Mouse (Mus musculus) hindbrain, embryonic 10.5 days (tissue): ENCODE data around the gene Tmem116. TPM values are rescaled to one million over a fixed set of nuclear protein-coding genes. Genes with fewer than 3 reads are reported as not detected.

Source experiments
- DNase-seq: peaks from one replicate; pipeline ENCODE4 v3.0.0-alpha.2; 2017; ENCODE audit warnings: low spot score
- H3K27ac ChIP-seq: fragments of 300-500 bp; sonication (generic); 2 replicates; pipeline ENCODE4 v1.5.1; 2016; ENCODE audit warnings: mild to moderate bottlenecking, moderate library complexity
- H3K27me3 ChIP-seq: fragments of 300-500 bp; sonication (generic); 2 replicates; pipeline ENCODE4 v1.6.1; 2016; ENCODE audit warnings: mild to moderate bottlenecking; ENCODE audit not compliant: poor library complexity, insufficient read depth, severe bottlenecking
- H3K36me3 ChIP-seq: fragments of 300-500 bp; sonication (generic); 2 replicates; pipeline ENCODE4 v1.6.1; 2016; ENCODE audit warnings: mild to moderate bottlenecking, moderate library complexity
- H3K4me1 ChIP-seq: fragments of 300-500 bp; sonication (generic); replicated peaks from 2 replicates; pipeline ENCODE4 v1.6.1; 2016; ENCODE audit warnings: mild to moderate bottlenecking
- H3K4me3 ChIP-seq: fragments of 300-500 bp; sonication (generic); 2 replicates; pipeline ENCODE4 v1.5.1; 2016; ENCODE audit warnings: mild to moderate bottlenecking, moderate library complexity
- H3K9me3 ChIP-seq: fragments of 300-500 bp; sonication (generic); 2 replicates; pipeline ENCODE4 v1.6.1; 2016; ENCODE audit warnings: mild to moderate bottlenecking, moderate library complexity
- WGBS: fragments of 180-500 bp; shearing (Covaris S2); methylation state at CpG from one replicate; pipeline ENCODE4 v1.1.7; 2016; 5-methylcytosine and 5-hydroxymethylcytosine counted together
- polyA plus RNA-seq: library from polyadenylated mRNA; unstranded; fragments of >200 nt; fragmentation: Nextera tagmentation; extraction: Ambion mirVana; gene quantifications from 2 replicates; pipeline ENCODE4 v1.2.1, GENCODE M21; 2016

Tmem116 gene
- polyA plus RNA-seq = 0.78 and 0.93 TPM in 2 replicates

DNA sequence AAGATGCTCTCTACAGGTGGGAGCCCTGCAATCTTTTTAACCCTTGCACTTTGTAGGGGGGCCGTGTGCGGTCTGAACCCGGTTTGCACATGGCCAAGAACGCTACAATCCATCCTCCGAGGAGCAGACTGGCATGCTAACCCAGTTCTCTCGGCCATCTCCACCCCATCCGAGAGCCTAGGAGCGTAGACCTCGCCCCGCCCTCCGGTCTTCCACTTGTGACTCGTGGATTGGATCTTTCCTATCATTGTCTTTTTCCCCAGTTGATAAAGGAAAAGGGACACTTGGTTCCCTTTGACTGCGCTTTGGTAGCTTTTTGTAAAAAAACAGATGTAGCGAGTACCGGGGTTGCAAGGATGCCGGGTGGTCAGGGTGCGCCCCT, at the start of gene Tmem116:
Gene Tmem116 (plus strand): TSS at position 250 of the 382 bp plus-strand sequence.
- H3K4me3 ChIP-seq = peak within 1 kb of the TSS; percentile 88
- H3K36me3 ChIP-seq = peaks cover 36% of the 10 kb centered on the region
- H3K9me3 ChIP-seq = no peaks in the 10 kb centered on the region
- H3K27me3 ChIP-seq = no peaks in the 10 kb centered on the region
- peak within 1 kb of the TSS; percentile 97 for H3K27ac ChIP-seq
- peaks cover 37% of the 10 kb centered on the region for H3K4me1 ChIP-seq
- WGBS = under 1% methylated on average over 17 of the region's 17 CpGs
- DNase-seq = peak; percentile 48

DNA sequence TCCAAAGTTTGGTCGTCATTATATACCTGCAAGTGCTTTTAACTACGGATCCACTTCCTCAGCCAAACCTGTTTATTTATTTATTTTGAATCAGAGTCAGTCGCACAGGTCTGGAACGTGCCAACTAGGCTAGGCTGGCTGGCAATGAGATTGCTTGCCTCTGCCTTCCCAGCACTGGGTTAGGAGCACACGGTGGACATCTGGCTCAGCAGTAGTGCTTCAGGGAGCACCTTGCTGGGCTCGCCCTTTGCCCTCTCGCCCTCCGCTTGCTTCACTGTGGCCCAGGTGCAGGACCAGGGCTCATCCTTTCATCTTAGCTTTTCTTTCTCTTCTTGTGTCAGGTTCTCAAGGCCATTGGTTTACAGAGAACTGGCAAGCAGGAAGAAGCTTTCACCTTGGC, 43.8 kb upstream of the Tmem116 start:
- DNase-seq = no peak
- H3K9me3 ChIP-seq = no peaks in the 10 kb centered on the region
- 91% methylated on average over 8 of the region's 8 CpGs for WGBS
- peaks cover 94% of the 10 kb centered on the region for H3K36me3 ChIP-seq
- no peaks in the 10 kb centered on the region for H3K27me3 ChIP-seq
- H3K4me3 ChIP-seq = no peak overlapping the region
- H3K4me1 ChIP-seq = no peaks in the 10 kb centered on the region
- no peak overlapping the region for H3K27ac ChIP-seq

- Histone ChIP-seq H3K27ac (no peak overlapping the region), H3K27me3 (no peaks in the 10 kb centered on the region), H3K36me3 (peaks cover 99% of the 10 kb centered on the region), H3K9me3 (no peaks in the 10 kb centered on the region), H3K4me1 (no peaks in the 10 kb centered on the region), H3K4me3 (no peak overlapping the region)
- WGBS = 96% methylated on average over 4 of the region's 4 CpGs
- DNase-seq = no peak
These were observed 40.7 kb upstream of the Tmem116 start for GRCm38 (mm10) chr5:121410975-121411374.

DNA sequence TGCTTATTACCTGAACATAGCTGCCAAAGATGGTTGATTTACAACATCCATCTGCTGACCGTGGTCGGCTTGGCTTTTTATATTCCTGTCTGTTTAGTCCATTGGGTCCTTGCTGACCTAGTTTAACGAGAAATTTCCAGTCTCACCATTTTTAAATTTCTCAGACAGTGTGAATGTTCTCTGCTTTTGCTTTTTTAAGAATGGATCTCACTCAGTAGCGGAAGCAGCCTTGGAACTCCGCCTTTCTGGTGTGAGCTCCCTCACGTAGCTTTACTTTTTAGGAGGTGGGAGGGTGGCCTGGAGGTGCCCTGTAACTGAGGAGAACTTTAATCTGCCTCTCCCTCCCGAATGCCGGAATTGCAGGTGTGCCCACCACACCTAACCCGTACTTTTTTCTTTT, 31.0 kb upstream of the Tmem116 start:
- H3K36me3 ChIP-seq = peaks cover 100% of the 10 kb centered on the region

DNA sequence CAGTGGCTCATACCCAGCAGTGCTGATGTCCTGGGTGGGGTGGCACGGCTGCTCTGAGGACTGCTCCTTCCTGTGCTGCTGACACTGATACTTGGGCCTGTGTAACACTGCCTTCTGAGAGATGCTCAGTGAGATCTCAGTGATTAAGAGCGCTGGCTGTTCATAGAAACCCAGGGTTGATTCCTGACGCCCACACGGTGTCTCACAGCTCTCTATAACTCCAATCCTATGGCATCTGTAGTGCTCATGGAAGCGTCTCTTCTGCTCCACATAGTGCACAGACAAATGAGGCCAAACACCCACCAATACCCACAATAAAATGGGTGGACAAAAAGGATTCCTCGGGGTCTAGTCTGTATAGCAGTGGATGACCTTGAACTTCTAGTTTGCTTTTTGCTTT, 28.9 kb upstream of the Tmem116 start:
- Histone ChIP-seq H3K27ac (no peak overlapping the region), H3K36me3 (peaks cover 100% of the 10 kb centered on the region), H3K4me3 (no peak overlapping the region), H3K4me1 (no peaks in the 10 kb centered on the region), H3K9me3 (no peaks in the 10 kb centered on the region), H3K27me3 (no peaks in the 10 kb centered on the region)
- 94% methylated on average over 6 of the region's 6 CpGs for WGBS
- no peak for DNase-seq

More for the DNA sequence above, 31.0 kb upstream of the Tmem116 start:
- H3K4me1 ChIP-seq = no peaks in the 10 kb centered on the region
- H3K27me3 ChIP-seq = no peaks in the 10 kb centered on the region
- H3K9me3 ChIP-seq = no peaks in the 10 kb centered on the region
- no peak overlapping the region for H3K4me3 ChIP-seq
- DNase-seq = no peak
- no peak overlapping the region for H3K27ac ChIP-seq
- whole genome bisulfite sequencing = 93% methylated on average over 9 of the region's 9 CpGs

DNA sequence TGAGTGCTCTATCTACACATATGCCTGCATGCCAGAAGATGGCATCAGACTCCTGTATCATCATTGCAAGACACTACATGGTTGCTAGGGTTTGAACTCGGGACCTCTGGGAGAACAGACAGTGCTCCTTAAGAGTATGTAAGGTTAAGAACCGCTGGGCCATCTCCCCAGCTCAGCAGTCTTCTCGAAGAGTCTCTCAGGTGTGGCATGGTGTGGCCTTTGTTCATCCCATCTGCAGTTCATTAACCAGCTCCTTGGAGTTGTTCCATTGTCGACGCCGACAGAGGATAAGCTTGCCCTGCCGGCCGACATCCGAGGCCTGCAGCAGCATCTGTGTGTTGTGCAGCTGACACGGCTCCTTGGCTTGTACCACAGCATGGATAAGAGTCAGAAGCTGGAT, 28.4 kb upstream of the Tmem116 start:
- no peaks in the 10 kb centered on the region for H3K4me1 ChIP-seq
- H3K27ac ChIP-seq = no peak overlapping the region
- H3K36me3 ChIP-seq = peaks cover 100% of the 10 kb centered on the region
- no peaks in the 10 kb centered on the region for H3K27me3 ChIP-seq
- 91% methylated on average over 10 of the region's 10 CpGs for WGBS
- no peak for DNase-seq
- H3K4me3 ChIP-seq = no peak overlapping the region
- no peaks in the 10 kb centered on the region for H3K9me3 ChIP-seq

- Histone ChIP-seq H3K9me3 (no peaks in the 10 kb centered on the region), H3K4me3 (no peak overlapping the region), H3K4me1 (no peaks in the 10 kb centered on the region), H3K27ac (no peak overlapping the region), H3K27me3 (no peaks in the 10 kb centered on the region), H3K36me3 (peaks cover 100% of the 10 kb centered on the region)
- DNase-seq = no peak
- WGBS = 95% methylated on average over 3 of the region's 3 CpGs
These were observed 22.7 kb upstream of the Tmem116 start for GRCm38 (mm10) chr5:121428954-121429353.

GRCm38 (mm10) chr5:121438131-121438530, 13.6 kb upstream of the Tmem116 start:
- H3K27me3 ChIP-seq = no peaks in the 10 kb centered on the region
- H3K4me1 ChIP-seq = no peaks in the 10 kb centered on the region
- 90% methylated on average over 5 of the region's 5 CpGs for WGBS
- DNase-seq = no peak
- no peak overlapping the region for H3K27ac ChIP-seq
- no peaks in the 10 kb centered on the region for H3K9me3 ChIP-seq
- H3K4me3 ChIP-seq = no peak overlapping the region
- peaks cover 99% of the 10 kb centered on the region for H3K36me3 ChIP-seq

DNA sequence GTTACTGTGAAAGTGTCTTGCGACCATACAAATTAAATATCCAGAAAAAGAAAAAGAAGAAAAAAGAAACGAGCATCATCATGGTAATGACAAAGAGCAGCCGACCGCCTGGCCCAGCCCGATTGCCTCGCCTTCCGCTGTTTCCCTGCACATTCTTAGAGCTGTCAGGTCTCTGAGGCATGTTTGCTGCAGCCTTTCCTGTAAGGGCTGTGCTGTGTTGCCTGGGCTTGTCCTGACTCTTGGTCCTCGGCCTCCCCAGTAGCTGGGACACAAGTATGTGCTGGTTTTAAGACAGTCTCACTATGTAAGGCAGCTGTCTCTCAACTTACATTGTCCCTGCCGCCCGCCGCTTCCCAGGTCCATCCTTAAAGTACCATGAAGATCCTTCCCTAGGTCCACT, 12.9 kb upstream of the Tmem116 start:
- H3K27ac ChIP-seq = no peak overlapping the region
- H3K4me3 ChIP-seq = no peak overlapping the region
- no peaks in the 10 kb centered on the region for H3K9me3 ChIP-seq
- H3K27me3 ChIP-seq = no peaks in the 10 kb centered on the region
- 94% methylated on average over 11 of the region's 11 CpGs for WGBS
- H3K4me1 ChIP-seq = no peaks in the 10 kb centered on the region
- no peak for DNase-seq
- peaks cover 99% of the 10 kb centered on the region for H3K36me3 ChIP-seq

- Histone ChIP-seq H3K27me3 (no peaks in the 10 kb centered on the region), H3K27ac (no peak overlapping the region), H3K36me3 (peaks cover 99% of the 10 kb centered on the region), H3K9me3 (no peaks in the 10 kb centered on the region), H3K4me1 (no peaks in the 10 kb centered on the region), H3K4me3 (no peak overlapping the region)
- peak; percentile 49 for DNase-seq
- WGBS = 90% methylated on average over 3 of the region's 3 CpGs
These were observed 8.1 kb upstream of the Tmem116 start for GRCm38 (mm10) chr5:121443548-121443947.

- Histone ChIP-seq H3K27ac (no peak overlapping the region), H3K9me3 (no peaks in the 10 kb centered on the region), H3K27me3 (no peaks in the 10 kb centered on the region), H3K4me3 (no peak overlapping the region), H3K4me1 (no peaks in the 10 kb centered on the region), H3K36me3 (peaks cover 99% of the 10 kb centered on the region)
- 91% methylated on average over 5 of the region's 5 CpGs for WGBS
- no peak for DNase-seq
These were observed 6.8 kb upstream of the Tmem116 start for GRCm38 (mm10) chr5:121444870-121445269.

DNA sequence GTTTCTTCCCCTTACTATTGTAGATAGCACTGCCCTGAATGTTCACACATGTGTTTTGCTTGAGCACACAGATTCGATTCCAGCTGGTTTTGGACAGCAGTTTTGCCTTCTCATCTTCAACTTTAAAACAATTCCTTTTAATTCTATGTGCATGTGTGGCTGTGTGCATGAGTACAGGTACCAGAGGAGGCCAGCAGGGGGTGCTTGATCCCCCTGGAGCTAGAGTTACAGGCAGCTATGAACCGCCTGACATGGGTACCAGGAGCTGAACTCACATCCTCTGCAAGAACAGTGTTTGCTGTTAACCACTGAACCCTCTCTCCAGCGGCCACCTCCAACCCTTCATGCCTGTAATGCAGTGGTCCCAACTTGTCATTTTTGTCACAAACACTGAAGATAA, 3.2 kb upstream of the Tmem116 start:
- H3K4me3 ChIP-seq = no peak overlapping the region
- 91% methylated on average over 3 of the region's 3 CpGs for WGBS
- DNase-seq = no peak
- peaks cover 68% of the 10 kb centered on the region for H3K36me3 ChIP-seq
- no peak overlapping the region for H3K27ac ChIP-seq
- H3K4me1 ChIP-seq = peaks cover 26% of the 10 kb centered on the region
- H3K27me3 ChIP-seq = no peaks in the 10 kb centered on the region
- no peaks in the 10 kb centered on the region for H3K9me3 ChIP-seq

DNA sequence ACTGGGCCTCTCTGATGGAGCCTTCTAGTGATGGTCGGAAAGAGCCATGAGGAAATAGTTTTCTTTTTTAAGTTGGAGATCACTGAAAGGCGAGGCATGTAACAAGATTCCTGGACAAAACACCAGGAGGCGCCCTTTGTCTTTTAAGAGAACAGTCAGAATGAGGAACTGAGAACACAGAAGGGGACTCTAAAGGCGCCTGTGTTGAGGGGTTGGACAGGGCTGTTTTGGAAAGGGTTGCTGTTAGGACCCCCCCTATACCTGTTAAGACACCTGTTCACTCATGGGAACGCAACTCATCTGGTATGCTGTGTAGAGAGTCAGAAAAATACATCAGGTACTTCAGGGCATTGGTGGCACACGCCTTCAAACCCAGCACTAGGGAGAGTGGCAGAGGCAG, 1.7 kb upstream of the Tmem116 start:
- Histone ChIP-seq H3K36me3 (peaks cover 53% of the 10 kb centered on the region), H3K4me3 (no peak overlapping the region), H3K9me3 (no peaks in the 10 kb centered on the region), H3K27me3 (no peaks in the 10 kb centered on the region), H3K4me1 (peaks cover 37% of the 10 kb centered on the region), H3K27ac (no peak overlapping the region)
- DNase-seq = peak; percentile 46
- 67% methylated on average over 6 of the region's 6 CpGs for WGBS

GRCm38 (mm10) chr5:121450476-121450875, 1.2 kb upstream of the Tmem116 start:
- Histone ChIP-seq H3K27ac (no peak overlapping the region), H3K36me3 (peaks cover 48% of the 10 kb centered on the region), H3K9me3 (no peaks in the 10 kb centered on the region), H3K4me3 (peak overlapping the region; percentile 19), H3K27me3 (no peaks in the 10 kb centered on the region), H3K4me1 (peaks cover 37% of the 10 kb centered on the region)
- WGBS = 87% methylated on average over 9 of the region's 9 CpGs
- no peak for DNase-seq
